Mouse (Mus musculus) cerebellum, adult 8-10 months (tissue): ENCODE data around the gene Afg3l1.
A peak's percentile ranks its signal among the peaks of the same experiment; 100 is the strongest.
"Not testable (repeated sequence)": the region's sequence is repeated elsewhere in the genome, so short reads cannot be mapped to it uniquely, and the experiment has no call there.

Source experiments
- DNase-seq: peaks from one replicate; pipeline ENCODE4 v3.0.0; 2022

Afg3l1 gene

DNA sequence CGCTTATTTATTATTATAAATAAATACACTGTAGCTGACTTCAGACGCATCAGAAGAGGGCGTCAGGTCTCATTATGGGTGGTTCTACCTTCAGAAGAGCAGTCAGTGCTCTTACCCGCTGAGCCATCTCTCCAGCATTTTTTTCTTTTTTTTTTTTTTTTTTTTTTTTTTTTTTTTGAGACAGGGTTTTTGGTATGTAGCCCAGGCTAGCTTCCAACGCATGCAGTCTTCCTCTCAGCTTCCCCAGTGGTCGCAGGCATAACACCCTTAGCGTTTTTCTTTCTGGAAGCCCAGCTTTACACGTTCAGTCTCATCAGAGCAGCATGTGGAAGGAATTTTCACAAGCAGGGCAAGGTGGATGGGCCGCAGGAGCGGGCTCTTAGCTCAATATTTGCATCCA is 40.5 kb downstream of the Afg3l1 start:
- no peak for DNase-seq

GRCm38 (mm10) chr8:123518667-123519066 is 41.0 kb downstream of the Afg3l1 start, which contains the start of gene Gas8:
TSS of gene Gas8 (plus strand) at chr8:123518834.
- peak; percentile 83 for DNase-seq

DNA sequence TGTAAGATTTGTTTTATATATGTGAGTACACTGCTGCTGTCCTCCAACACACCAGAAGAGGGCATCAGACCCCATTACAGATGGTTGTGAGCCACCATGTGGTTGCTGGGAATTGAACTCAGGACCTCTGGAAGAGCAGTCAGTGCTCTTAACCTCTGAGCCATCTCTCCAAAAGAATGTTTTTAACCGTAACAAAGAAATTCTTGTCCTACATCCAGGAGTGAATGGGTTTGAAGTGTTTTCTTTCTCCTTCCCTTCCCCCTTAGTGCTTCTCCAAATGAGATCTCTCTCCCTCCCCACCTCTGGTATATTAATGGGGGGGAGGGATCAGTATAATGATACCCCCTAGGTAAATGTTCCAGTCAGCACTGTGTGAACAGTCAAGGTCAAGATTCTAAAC is 42.3 kb downstream of the Afg3l1 start:
- DNase-seq, result not testable (repeated sequence)

GRCm38 (mm10) chr8:123527720-123528489 is 50.2 kb downstream of the Afg3l1 start:
- no peak for DNase-seq

DNA sequence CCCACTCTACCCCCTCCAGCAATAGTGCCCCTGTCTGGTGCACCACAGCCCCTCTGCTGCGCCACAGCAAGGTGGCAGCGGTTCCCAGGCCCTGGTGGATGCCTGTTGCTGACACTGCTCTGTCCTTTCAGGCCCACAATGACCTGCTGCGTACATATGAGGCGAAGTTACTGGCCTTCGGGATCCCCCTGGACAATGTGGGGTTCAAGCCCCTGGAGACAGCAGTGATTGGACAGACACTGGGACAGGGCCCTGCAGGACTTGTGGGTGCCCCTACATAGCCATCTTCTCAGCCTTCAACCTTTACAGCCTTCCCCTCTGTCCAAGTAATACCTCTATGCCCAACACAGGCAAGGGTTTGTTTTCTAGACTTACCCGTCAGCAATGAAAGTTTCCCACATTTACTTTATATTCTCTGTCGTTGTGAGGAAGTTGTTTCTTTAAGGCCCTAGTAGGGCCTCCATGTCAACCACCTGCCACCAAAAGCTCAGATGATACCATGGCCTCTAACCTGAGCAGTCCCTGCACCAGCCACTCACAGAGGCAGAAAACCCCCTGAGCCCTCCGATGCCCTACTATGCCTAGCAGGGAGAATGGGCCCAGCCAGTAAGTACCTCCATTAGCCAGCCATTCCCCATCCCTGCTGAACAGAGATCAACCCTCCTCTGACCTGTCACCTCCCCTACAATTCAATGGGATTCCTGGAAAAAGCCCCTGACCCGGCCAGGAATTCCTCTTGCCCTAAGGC is 58.7 kb downstream of the Afg3l1 start:
- no peak for DNase-seq

DNA sequence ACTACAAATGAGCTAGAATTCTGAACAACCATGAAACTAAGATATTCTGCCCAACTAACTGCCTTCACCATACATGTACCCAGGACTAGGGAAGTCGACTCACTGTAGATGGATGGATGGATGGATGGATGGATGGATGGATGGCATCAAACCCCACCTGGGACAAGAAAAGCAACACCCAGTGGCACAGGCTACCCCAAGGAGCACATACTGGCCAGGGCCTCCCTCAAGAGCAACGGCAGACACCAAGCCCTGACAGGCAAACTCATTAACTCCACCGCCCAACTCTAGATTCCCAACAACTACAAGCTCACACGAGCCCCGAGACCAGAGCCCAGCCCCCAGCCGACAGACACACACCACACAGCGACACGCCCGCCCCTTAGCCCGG is 59.3 kb downstream of the Afg3l1 start:
- DNase-seq, result no peak

- DNase-seq, result not testable (repeated sequence)
Measured at GRCm38 (mm10) chr8:123537641-123538040, 59.9 kb downstream of the Afg3l1 start.
